Mouse (Mus musculus): ENCODE measurements around the gene Adamts7. TPM values are rescaled to one million over a fixed set of nuclear protein-coding genes. Genes with fewer than 3 reads are reported as not detected.
A peak's percentile ranks its signal among the peaks of the same experiment; 100 is the strongest.

Gene Adamts7
- total and polyA plus RNA-seq, 2 experiments from 2014 or later = 8.3 to 34.4 TPM

DNA sequence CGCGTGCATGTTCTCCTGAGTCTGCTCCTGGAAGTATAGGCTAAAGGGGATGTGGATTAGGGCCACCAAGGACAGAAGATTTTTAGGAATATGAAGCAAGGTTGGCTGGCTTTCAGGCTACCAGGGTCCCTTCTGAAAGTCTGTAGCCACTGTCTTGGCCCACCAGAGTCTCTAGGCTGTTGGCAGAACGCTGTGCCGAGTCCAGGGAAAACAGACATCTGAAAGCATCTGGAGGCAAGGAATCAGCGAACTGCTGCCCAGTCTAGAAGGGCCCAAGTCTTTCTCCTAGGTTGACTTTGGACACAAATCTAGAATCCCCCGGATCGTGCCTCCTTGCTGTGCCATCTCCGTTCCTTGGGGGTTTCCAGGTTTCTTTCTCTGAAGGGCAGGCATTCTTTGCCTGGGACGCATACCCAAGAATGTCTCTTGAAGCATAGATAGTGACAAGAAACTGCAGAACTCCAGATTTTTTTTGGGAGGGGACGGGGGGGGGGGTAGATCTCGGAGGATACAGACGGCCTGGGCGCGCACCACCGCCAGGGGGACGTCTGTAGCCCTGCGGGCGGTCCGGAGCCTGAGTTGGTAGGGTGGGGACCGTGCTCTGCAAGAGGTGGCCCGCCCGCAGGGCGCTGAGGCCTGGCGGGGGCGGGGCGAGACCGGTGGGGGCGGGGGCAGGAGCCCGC, 485 bp upstream of the Adamts7 start:
- TF ChIP-seq EP300 (IDR thresholded peaks at IDR 0.05; ENCODE audit: low read depth) (no peak), CTCF (IDR thresholded peaks at IDR 0.05; ENCODE audit: low read depth) (peak; percentile 54)
- H3K4me3 ChIP-seq (ENCODE audit: low read depth, low read length) = peak overlapping the region; percentile 78
- H3K27me3 ChIP-seq (ENCODE audit: control insufficient read depth, insufficient read depth, low read length) = no peaks in the 10 kb centered on the region
- H3K9ac ChIP-seq (replicated peaks; ENCODE audit: low read depth, low read length) = peak overlapping the region; percentile 74
- H3K27ac ChIP-seq (ENCODE audit: low read depth) = peak overlapping the region; percentile 73
- H3K36me3 ChIP-seq (replicated peaks; ENCODE audit: control insufficient read depth, insufficient read depth, low read length) = no peaks in the 10 kb centered on the region
- H3K9me3 ChIP-seq (replicated peaks; ENCODE audit: control insufficient read depth, low read length) = no peaks in the 10 kb centered on the region; the same call in 1 of the 2 replicates
- peak overlapping the region; percentile 88 for H3K4me2 ChIP-seq (ENCODE audit: low read depth, low read length)
- ATAC-seq (ENCODE audit: insufficient read depth, low read depth) (peak; percentile 76), DNase-seq (ENCODE audit: low spot score) (peak; percentile 80)
- WGBS = 12% methylated on average over 27 of the region's 29 CpGs
- H3K4me1 ChIP-seq (ENCODE audit: control insufficient read depth, insufficient read depth) = peaks cover 30% of the 10 kb centered on the region

DNA sequence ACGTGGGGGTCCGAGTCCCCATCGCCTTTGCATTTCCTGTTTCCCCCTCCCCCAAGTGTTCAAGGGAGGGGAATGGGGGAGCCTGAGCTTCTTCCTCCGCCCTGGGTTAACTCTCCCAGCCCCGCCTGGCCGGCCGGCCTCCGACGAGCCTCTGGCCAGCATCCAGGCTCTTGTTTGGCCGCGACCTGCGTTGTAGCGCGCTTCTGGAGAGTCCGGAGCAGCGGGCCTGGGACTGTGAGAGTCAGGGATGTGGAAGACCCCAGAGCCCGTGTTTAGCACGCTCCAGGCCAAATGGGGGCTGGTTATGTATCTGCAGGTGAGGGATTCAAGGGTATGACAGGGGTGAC, 853 bp downstream of the Adamts7 start:
- DNase-seq (ENCODE audit: low spot score) (peak; percentile 28), ATAC-seq (ENCODE audit: insufficient read depth, low read depth) (peak; percentile 48)
- TF ChIP-seq CTCF (IDR thresholded peaks at IDR 0.05; ENCODE audit: low read depth) (no peak), EP300 (IDR thresholded peaks at IDR 0.05; ENCODE audit: low read depth) (no peak)
- H3K9ac ChIP-seq (replicated peaks; ENCODE audit: low read depth, low read length) = peak overlapping the region; percentile 74
- H3K27me3 ChIP-seq (ENCODE audit: control insufficient read depth, insufficient read depth, low read length) = no peaks in the 10 kb centered on the region
- 1% methylated on average over 18 of the region's 18 CpGs for WGBS
- peak overlapping the region; percentile 88 for H3K4me2 ChIP-seq (ENCODE audit: low read depth, low read length)
- no peaks in the 10 kb centered on the region; the same call in 1 of the 2 replicates for H3K9me3 ChIP-seq (replicated peaks; ENCODE audit: control insufficient read depth, low read length)
- no peaks in the 10 kb centered on the region for H3K36me3 ChIP-seq (replicated peaks; ENCODE audit: control insufficient read depth, insufficient read depth, low read length)
- peak overlapping the region; percentile 78 for H3K4me3 ChIP-seq (ENCODE audit: low read depth, low read length)
- H3K4me1 ChIP-seq (ENCODE audit: control insufficient read depth, insufficient read depth) = peaks cover 30% of the 10 kb centered on the region
- H3K27ac ChIP-seq (ENCODE audit: low read depth) = peak overlapping the region; percentile 73

DNA sequence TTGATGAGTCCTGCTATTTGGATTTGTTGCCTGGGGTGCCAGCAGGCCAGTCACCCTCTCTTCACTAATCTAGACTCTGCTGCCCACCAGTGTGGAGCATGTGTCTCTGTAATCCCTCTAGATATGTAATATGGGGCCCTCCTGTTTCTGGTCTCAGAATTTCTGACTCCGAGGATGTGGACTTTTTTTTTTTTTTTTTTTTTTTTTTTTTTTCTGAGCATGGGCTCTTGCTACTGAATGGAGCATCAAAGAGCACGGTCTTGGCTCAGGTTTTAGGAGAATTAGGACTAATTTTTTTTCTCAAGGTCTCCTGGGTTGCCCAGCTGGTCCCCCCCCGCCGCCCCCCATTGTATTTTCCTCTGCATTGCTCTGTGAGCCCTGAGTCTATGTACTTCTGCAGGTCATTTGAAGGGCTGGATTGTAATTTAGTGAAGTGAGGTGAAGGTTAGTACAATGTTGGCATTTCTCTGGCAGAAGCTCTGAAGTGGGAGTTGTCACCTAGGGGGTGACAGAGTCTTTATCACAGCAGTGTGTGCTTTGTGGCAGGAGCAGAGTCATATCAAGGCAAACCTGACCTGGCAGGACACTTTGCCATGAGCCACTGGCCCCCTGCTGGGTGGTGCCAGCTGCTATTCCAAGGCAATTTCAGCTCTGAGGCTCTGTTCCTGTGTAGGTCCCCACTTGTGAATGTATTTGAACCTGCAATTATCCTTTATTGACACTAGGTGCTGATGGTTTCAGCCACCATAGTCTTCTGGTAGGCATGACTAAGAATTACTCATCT, 2.0 kb downstream of the Adamts7 start:
- peak; percentile 48 for ATAC-seq (ENCODE audit: insufficient read depth, low read depth)
- 65% methylated on average over 4 of the region's 4 CpGs for WGBS
- Histone ChIP-seq H3K4me1 (ENCODE audit: control insufficient read depth, insufficient read depth) (peaks cover 30% of the 10 kb centered on the region), H3K27me3 (ENCODE audit: control insufficient read depth, insufficient read depth, low read length) (no peaks in the 10 kb centered on the region), H3K36me3 (replicated peaks; ENCODE audit: control insufficient read depth, insufficient read depth, low read length) (no peaks in the 10 kb centered on the region), H3K9me3 (replicated peaks; ENCODE audit: control insufficient read depth, low read length) (no peaks in the 10 kb centered on the region; the same call in 1 of the 2 replicates), H3K9ac (replicated peaks; ENCODE audit: low read depth, low read length) (no peak overlapping the region), H3K4me2 (ENCODE audit: low read depth, low read length) (peak overlapping the region; percentile 88), H3K4me3 (ENCODE audit: low read depth, low read length) (peak overlapping the region; percentile 78; the same call in 1 of the 2 replicates), H3K27ac (ENCODE audit: low read depth) (peak overlapping the region; percentile 73)
- TF ChIP-seq CTCF (IDR thresholded peaks at IDR 0.05; ENCODE audit: low read depth) (peak; percentile 20), EP300 (IDR thresholded peaks at IDR 0.05; ENCODE audit: low read depth) (no peak)
- peak; percentile 73 for DNase-seq (ENCODE audit: low spot score)

DNA sequence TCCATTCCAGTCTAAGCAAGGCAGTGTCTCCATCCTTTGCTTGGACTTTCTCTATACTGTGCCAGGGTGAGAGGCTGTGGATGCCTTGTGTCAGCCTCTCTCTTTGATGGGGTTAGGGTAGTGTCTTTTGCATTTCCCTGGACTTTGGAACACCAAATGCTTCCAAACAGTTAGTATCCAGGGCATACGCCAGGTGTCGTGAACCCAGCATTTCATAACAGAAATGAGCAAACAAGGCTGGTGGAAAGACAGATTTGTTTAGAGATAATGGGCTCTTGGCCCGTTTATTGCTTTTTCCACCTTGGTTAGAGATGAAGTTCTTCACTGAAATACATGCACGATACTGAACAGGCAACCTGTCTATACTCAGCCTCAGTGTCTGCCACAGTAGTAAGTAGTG, 2.7 kb downstream of the Adamts7 start:
- WGBS = 86% methylated on average over 4 of the region's 4 CpGs
- no peak for TF ChIP-seq CTCF (IDR thresholded peaks at IDR 0.05; ENCODE audit: low read depth)
- no peak for TF ChIP-seq EP300 (IDR thresholded peaks at IDR 0.05; ENCODE audit: low read depth)
- DNase-seq (ENCODE audit: low spot score) (no peak), ATAC-seq (ENCODE audit: insufficient read depth, low read depth) (no peak)
- Histone ChIP-seq H3K9ac (replicated peaks; ENCODE audit: low read depth, low read length) (no peak overlapping the region), H3K4me1 (ENCODE audit: control insufficient read depth, insufficient read depth) (peaks cover 30% of the 10 kb centered on the region), H3K9me3 (replicated peaks; ENCODE audit: control insufficient read depth, low read length) (no peaks in the 10 kb centered on the region), H3K27me3 (ENCODE audit: control insufficient read depth, insufficient read depth, low read length) (no peaks in the 10 kb centered on the region), H3K4me2 (ENCODE audit: low read depth, low read length) (0 out of 2 replicates have a peak overlapping the region, but pooled peaks have one; percentile 88), H3K4me3 (ENCODE audit: low read depth, low read length) (no peak overlapping the region), H3K27ac (ENCODE audit: low read depth) (peak overlapping the region; percentile 73), H3K36me3 (replicated peaks; ENCODE audit: control insufficient read depth, insufficient read depth, low read length) (no peaks in the 10 kb centered on the region)

DNA sequence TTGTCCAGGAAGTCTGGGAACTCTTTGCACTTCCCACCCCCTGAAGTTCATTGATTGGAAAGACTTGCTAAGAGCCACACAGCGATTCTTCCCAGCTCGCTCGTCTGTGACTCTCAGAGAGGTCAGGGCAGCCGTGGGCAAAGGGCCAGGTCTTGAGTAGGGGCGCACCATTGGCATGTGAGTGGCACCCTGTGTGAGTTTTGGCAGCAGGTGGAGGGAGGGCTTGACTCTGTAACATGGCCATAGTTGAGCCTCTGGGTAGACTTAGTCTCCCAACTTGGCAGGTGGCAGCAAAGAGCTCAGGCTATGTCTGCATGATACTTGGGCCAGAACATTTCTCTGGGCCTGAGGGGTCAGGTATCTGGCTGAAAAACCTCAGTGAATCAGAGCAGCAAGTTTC, 3.7 kb downstream of the Adamts7 start:
- Histone ChIP-seq H3K27me3 (ENCODE audit: control insufficient read depth, insufficient read depth, low read length) (no peaks in the 10 kb centered on the region), H3K9me3 (replicated peaks; ENCODE audit: control insufficient read depth, low read length) (no peaks in the 10 kb centered on the region), H3K9ac (replicated peaks; ENCODE audit: low read depth, low read length) (no peak overlapping the region), H3K27ac (ENCODE audit: low read depth) (peak overlapping the region; percentile 72), H3K4me1 (ENCODE audit: control insufficient read depth, insufficient read depth) (peaks cover 30% of the 10 kb centered on the region), H3K4me3 (ENCODE audit: low read depth, low read length) (no peak overlapping the region), H3K36me3 (replicated peaks; ENCODE audit: control insufficient read depth, insufficient read depth, low read length) (peaks cover 3% of the 10 kb centered on the region), H3K4me2 (ENCODE audit: low read depth, low read length) (no peak overlapping the region)
- ATAC-seq (ENCODE audit: insufficient read depth, low read depth) (no peak), DNase-seq (ENCODE audit: low spot score) (peak; percentile 45)
- TF ChIP-seq CTCF (IDR thresholded peaks at IDR 0.05; ENCODE audit: low read depth) = no peak; the same call in 1 of the 2 replicates
- no peak for TF ChIP-seq EP300 (IDR thresholded peaks at IDR 0.05; ENCODE audit: low read depth)
- 32% methylated on average over 5 of the region's 5 CpGs for WGBS
